Mouse (Mus musculus) 3134 (cell line): ENCODE measurements around the gene Nop14.

Source experiments
- DNase-seq: peaks from one replicate; pipeline ENCODE4 v3.0.0-alpha.2; 2011; ENCODE audit warnings: low spot score; ENCODE audit not compliant: insufficient read length; ENCODE audit errors: extremely low read depth

Gene Nop14

DNA sequence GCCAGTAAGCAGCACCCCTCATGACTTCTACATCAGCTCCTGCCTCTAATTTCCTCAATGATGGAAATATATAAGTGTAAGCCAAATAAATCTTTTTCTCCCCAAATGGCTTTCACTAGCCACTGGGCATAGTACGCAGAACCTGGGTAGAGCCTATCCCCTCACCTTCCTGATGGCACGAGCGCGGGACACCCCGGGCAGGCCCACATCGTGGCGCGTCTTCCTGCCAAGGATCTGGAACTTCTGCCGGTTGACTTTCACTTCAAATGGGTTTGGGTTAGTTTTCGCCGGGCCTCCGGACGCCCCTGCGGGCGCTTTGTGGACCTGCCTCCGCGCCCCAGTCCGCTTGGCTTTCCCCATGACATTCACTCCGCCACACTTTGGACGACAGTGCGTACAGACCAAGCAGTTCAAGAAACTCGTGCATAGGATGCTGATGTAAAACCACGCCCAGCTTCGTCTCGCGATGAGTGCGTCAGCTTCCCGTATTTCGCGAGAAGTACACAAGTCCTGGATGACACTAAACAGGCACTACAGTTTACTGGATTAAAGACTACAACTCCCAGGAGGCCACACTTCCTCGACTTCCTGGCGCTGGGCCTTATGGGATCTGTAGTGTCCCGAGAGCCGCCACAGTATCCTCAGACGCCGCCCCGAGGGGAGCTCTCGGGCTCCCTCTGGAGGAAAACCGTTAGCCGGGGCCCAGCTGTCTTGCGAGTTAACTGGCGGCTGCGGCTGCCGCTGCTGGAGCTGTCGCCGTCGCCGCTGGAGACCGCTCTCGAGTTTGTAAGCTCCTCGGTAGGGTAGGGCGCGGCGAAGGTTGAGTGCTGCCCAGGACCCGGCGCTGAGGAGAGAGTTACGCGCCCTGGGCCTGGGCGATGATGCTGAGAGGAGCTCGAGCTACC, at the start of gene Nop14, which contains the start of gene Grk4:
Nop14 (minus strand) TSS at position 463 of the 905 bp plus-strand sequence.
Grk4 (plus strand) TSS at position 694 of the 905 bp plus-strand sequence.
- DNase-seq = peak; percentile 97

- DNase-seq = no peak
These were observed 48.5 kb upstream of the Nop14 start for GRCm38 (mm10) chr5:34708436-34708835.

- DNase-seq = no peak
These were observed 35.6 kb upstream of the Nop14 start for GRCm38 (mm10) chr5:34695521-34695920.

GRCm38 (mm10) chr5:34692782-34693181, 32.8 kb upstream of the Nop14 start:
- DNase-seq = no peak

- DNase-seq = no peak
These were observed 29.9 kb upstream of the Nop14 start for GRCm38 (mm10) chr5:34689868-34690267.

DNA sequence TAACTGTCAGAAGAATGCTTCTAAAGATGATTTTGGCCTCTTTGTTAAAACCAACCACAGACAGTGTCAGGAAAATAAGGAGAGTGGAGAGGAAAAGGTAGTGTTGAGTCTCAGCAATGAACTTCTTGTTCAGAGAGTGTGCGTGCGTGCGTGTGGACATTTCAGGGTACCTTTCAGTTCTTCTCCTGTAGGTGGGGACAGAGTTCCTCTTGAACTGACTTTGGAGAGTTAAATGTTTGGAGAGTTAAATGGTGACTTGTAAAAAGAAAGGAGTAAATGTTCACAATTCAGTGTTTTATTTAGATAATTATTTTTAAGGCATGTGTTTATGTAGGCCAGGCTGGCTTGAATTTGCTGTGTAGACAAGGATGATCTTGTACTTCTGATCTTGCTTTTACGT, 10.3 kb upstream of the Nop14 start:
- DNase-seq = no peak

DNA sequence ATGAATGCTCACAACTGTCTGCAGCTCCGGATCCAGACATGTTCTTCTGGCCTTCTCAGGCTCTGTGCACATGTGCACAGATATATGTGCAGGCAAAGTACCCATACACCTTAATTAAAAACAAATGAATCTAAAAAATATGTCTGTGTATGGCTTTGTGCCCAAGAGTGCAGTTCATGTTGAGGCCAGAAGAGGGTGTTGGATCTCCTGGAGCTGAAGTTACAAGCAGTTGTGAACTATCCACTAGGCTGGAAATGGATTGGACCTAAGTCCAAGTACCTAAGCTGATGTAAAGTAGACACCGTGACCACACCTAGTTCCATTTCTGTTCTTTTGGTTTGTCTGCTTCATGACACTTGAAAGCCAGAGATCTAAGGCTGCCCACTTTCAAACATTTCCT, 9.5 kb upstream of the Nop14 start:
- DNase-seq = no peak

GRCm38 (mm10) chr5:34663231-34663630, 3.3 kb upstream of the Nop14 start:
- DNase-seq = peak; percentile 18

DNA sequence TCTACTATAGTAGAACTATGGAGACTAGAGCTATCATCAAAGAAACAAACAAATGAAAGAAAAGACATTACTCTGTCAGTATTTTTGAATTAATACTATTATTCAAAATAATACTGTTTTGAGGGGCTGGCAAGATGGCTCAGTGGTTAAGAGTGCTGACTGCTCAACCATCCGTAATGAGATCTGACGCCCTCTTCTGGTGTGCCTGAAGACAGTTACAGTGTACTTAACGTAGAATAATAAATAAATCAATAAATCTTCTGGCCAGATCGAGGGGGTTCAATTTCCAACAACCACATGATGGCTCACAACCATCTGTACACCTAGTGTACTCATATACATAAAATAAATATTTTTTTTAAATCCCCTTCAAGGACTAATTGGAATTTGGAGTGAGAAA, 2.0 kb upstream of the Nop14 start:
- DNase-seq = no peak

- DNase-seq = no peak
These were observed 713 bp upstream of the Nop14 start for GRCm38 (mm10) chr5:34660591-34661130.

DNA sequence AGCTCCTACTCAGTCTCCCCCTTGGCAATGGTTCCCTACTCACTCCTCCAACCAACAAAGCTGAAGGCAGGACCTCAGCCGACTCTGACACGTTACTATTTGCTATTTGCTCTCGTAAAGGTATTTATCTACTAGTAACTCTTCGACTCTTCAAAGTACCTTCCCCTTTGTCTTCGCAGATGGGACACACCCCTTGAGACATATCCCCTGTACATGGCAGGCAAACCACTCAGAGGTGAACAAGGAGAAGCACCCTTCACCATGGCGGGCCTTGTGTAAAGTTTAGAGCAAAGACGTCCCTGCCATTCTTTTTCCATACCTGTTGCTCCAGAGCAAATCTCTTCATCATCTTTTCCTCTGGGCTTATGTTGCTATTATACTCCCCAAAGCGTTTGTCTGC, 2.4 kb downstream of the Nop14 start:
- no peak for DNase-seq

GRCm38 (mm10) chr5:34654881-34655280, 5.1 kb downstream of the Nop14 start:
- DNase-seq = no peak

- no peak for DNase-seq
These were observed 7.0 kb downstream of the Nop14 start for GRCm38 (mm10) chr5:34652961-34653360.

DNA sequence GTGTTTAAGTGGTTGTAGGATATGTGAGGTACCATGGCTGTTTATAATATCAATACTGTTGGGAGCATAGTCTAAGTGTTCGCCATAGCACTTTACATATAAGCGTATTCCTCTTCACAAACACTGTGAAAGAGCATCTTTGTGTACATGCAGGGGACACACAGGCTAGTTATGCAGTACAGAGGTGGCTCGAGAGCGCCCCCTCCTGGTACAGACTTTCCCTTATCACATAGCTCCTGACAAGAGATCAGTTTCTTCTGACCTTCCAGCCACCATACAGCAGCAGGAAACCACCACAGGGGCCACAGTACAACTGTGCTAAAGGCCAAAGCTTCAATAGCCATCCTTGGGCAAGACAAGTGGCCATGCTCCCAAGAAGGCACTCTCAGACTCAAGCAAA, 12.4 kb downstream of the Nop14 start:
- DNase-seq = no peak

DNA sequence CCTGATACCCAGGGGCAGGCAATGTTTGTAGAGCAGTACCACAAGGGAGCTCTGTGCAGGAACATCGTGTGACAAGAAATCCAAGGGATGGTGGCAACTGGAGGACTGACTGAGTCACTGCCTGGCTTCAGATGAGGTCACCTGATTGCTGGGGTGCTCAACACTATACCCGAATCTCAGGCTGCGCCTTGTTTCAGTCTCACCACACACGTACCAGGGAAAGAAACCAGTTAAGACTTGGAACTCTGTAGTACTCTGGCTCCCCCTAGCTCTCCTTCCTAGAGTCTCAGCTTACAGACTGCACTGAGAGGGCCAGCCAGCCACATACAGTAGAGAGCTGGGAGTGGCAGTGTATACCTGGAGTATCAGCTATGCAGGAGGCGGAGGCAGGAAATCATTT, 17.0 kb downstream of the Nop14 start:
- no peak for DNase-seq

DNA sequence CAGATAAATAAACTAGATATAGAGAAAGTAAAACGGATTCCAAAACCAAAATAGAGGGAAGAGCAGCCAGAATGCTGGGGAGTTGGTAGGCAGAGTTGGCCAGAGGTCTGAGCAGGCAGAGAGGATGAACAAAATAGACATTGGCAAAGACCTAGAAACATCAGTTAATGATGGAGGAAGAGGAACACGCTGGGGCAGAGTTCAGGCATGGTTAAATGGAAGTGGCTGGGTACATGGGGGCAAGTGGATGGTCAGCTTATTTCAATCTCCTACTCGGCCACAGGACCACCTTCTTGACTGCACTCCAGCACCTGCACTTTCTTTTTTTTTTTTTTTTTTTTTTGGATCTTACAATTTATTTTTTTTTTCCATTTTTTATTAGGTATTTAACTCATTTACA, 18.0 kb downstream of the Nop14 start:
- no peak for DNase-seq

- peak; percentile 11 for DNase-seq
These were observed 22.3 kb downstream of the Nop14 start for GRCm38 (mm10) chr5:34637591-34638156.

DNA sequence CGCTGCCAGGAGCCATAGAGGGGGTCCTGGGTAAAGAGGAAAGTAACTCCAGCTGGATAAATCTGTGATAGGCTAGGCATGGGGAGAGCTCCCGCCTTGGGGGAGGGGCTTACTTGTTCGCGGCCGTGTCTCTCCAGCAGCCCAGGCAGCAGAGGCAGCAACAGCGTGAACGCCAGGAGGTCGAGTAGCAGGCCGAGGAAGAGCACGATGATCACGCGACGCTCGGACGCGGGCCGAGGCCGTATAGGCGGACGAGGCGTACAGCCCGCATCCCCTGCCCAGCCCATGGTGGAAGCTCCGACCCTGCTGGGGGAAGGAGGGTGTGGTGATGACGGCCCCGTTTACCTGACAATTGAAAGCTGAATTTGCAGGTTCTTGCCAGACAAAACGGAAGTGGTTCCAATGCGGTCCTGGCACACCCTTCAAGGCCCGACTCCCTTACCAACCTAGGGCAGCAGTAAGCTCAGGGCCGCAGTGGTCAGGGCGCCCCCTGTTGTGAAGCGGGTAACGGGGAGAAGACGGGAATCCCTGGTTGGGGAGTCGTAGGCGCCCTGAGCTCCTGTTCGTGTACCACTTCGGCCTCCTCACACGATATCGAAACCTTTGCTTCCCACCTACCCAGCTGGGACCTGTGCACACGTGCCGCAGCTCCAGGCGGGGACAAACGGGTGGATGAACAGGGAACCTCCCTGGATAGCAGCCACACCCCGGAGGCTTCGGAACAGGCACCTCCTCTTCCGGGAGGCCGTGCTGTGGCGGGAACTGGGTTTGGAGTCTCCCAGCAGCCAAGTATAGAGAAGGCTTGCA, 23.3 kb downstream of the Nop14 start, which contains the start of gene Mfsd10:
Mfsd10 (minus strand) TSS at position 732 of the 807 bp plus-strand sequence.
- peak; percentile 92 for DNase-seq

GRCm38 (mm10) chr5:34635665-34636192, 24.2 kb downstream of the Nop14 start:
- peak; percentile 16 for DNase-seq

GRCm38 (mm10) chr5:34634746-34635400, 25.1 kb downstream of the Nop14 start:
- no peak for DNase-seq
